Mouse (Mus musculus): ENCODE results near the gene Mars2.

The Mars2 gene

GRCm38 (mm10) chr1:55223026-55223425, 14.0 kb upstream of the Mars2 start:
- DNase-seq: no peak

GRCm38 (mm10) chr1:55224111-55224510, 12.9 kb upstream of the Mars2 start:
- DNase-seq: no peak

DNA sequence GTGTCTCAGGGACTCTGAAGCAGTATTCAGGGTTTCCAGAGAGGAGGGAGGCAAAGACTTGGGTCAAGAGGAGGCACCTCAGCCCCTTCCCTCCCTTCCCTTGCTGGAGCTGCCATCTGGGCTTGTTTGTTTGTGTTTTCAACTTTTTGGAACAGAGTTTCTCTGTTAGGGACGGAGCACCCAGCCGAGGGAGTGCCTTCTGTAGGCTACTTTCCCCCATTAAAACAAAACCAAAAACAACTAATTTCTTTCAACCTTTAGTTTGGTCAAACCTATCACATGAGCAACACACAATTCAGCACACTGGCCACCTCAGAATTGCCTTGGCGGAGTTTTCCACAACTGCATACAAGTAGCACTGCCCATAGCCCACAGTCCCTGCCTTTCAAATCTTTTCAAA, 11.6 kb upstream of the Mars2 start:
- DNase-seq: no peak

GRCm38 (mm10) chr1:55226011-55226857, 10.7 kb upstream of the Mars2 start, which contains the start of gene Rftn2:
TSS of gene Rftn2 (minus strand) at chr1:55226782.
- no peak for DNase-seq

- DNase-seq: no peak
Measured at GRCm38 (mm10) chr1:55227376-55227775, 9.6 kb upstream of the Mars2 start.

GRCm38 (mm10) chr1:55228256-55228884, 8.6 kb upstream of the Mars2 start:
- no peak for DNase-seq

DNA sequence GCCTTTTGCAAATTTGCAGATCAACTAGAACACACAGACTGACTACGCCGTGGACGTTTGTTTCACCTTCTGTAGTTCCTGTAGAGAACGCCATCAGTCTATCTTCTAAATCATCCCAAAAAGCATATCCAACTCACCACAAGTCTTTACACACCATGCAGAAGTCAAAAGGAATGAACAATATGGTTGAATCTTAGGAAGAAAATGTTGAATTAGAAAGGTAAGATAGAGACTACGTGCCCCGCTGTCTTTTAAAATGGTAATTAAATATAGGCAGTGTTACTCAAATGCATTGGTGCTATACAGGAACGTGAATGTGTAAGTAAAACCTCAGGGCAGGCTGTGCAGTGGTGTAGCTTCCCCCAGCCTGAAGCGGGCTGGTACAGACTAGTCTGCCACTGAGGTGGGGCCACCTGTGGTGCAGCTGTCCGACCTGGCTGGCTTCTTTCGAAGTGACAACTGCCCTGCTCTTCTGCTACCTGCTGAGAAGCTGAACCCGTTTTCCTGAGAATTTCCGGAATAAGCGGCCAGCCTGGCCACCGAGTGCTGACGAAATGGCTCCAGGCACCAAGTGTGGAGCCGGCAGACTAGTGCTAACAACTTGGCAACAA, 2.0 kb upstream of the Mars2 start:
- no peak for DNase-seq

DNA sequence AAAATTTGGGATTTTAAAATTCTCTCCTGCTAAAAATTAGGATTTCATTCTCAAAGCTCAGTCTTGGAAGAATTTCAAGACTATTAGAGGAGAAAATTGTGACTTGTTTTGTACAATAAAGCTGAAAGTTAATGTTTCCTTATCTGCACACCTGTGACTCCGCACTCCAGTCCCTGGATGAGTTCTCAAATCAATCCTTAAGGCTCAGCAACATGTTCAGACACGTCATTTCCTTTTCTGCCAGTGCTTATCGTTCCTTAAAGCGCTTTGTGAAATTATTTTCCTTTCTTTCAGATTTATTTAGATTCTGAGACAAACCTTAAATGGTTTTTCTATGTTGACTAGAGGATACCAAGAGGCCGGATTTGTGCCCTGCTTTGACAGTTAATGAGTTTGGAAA, 490 bp upstream of the Mars2 start:
- no peak for DNase-seq

- DNase-seq: no peak
Measured at GRCm38 (mm10) chr1:55237643-55238161, 725 bp downstream of the Mars2 start.

GRCm38 (mm10) chr1:55238496-55238895, 1.5 kb downstream of the Mars2 start:
- DNase-seq: peak; percentile 32

DNA sequence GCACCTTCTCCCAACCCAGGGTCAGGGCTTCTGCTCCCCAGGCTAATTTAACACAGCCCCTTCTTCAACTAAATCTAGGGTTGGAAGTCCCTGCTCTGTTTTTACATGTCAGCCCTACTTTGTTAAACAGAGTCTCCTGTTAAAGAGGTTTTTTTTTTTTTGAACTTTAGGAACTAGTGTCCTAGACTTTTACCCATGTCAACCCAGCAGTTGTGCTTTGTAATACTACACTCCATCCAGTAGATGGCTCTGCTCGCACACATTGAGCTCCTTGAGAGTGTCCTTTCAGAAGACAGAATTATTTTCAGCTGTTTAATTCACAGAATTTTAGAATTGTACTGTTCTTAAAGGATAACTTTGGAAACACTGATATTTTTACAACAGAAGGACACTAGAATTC, 2.3 kb downstream of the Mars2 start:
- peak; percentile 42 for DNase-seq

DNA sequence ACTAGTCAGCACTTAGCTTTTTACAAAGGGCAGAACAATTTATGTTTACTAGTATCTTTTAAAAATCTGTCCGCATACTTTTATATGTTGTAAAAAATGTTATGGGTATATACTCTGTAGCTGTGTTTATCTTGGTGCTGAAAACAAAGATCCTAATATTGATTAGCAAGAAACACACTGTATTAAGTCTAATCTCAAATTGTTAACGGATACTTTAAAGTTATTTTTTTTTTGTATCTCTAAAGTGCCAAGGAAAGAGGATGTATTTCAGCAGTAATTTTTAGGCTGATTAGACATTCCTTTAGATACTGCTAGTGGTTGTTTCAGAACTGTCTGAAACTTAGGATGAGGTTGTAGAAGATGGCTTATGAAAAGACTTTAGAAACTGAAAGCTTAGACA, 9.4 kb downstream of the Mars2 start:
- no peak for DNase-seq

- no peak for DNase-seq
Measured at GRCm38 (mm10) chr1:55264385-55264784, 27.4 kb downstream of the Mars2 start.

GRCm38 (mm10) chr1:55265447-55265846, 28.5 kb downstream of the Mars2 start:
- no peak for DNase-seq

DNA sequence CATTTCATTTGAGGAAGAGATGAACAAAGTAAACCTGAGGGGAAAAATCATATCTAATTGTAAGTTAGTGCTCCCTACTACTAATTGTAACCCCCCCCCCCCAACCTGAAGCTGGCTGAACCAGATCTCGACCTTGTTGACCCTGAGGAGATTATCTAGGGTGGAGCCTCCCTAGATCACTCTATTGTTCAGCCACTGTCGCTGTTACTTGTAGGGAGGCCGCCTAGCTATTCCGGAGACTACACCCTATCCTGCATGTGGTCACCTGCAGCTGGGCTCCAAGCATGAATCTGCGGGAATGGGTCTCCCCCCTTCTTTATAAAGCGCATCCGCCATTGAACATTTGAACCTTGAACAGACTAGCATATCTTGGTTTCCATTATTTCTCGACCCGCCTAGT, 42.1 kb downstream of the Mars2 start:
- no peak for DNase-seq

Measured in thymus, postnatal 4 days (tissue).